Mouse (Mus musculus) mature B cell (primary cell): ENCODE data around the gene Spint1.

Source experiments
- in situ Hi-C: fragments of 300-500 bp; cut with MboI; formaldehyde crosslinking; loops from 2 replicates; pipeline ENCODE4 v1.14.3; 2019

Spint1 gene

DNA sequence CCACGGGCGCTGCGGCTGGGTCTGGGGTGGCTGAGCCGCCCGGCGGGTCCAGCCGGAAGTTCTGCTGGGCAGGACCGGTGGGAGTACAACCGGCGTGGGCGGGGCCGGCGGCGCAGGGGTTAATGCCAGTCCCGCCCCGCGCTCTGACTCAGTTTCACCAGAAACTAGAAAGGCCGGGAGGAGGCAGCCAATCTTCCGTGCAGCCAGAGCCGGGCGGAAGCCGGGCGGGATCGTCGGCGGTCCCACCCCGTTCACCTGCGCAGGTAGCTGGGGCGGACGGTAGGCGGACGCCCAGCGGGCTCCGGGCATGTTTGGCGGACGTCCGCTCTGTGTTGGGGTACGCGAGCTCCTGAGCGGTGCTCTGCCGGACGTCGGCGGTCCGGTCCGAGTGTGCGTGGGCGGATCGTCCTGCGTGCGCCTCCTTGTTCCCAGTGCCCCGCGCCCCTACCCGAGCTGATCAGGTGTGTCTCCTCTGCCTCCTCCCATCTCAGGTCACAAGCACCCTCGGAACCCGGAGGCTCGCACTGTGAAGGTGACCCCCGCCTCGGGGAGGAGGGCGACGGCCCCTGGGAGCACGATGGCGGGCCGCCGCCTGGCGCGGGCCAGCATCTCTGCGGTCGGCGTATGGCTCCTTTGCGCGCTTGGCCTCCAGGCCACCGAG, at the start of gene Spint1:
TSS of gene Spint1 (plus strand) at position 153 of the 661 bp plus-strand sequence.
- in situ Hi-C loops, result no loop called here

DNA sequence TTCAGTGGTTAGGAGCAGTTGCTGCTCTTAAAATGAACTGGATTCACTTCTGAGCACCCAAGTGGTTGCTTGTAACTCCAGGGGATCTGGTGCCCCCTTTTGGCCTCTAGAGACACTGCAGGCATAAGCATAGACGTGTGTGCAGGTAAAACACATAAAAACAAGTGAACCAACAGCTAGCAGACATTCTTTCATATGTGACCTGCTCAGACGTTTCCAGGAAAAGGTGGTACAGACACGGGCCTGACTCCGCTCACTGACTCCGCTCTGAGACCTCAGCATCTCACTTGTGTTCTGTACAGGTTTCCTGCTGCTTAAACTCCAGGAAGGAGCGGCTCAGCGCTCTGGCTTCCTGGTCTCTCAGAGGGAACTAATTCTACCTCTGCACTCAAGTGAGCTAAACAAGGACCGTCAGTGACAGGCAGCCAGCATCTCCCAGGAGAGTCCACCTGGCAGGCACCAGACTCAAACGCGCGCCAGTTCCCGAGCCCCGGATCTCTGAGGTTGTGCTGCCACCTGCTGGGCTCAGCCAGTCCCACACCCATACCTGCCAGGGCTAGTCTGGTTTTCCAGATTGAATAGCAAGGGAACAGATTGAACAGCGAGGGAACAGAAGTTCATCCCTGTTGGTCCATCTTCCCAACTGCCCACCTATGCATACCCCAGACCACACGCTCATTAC, 48.0 kb upstream of the Spint1 start:
- in situ Hi-C loops, result loop anchor here (10.0 kb wide), 1 partner anchor 144 kb away; the partner anchor contains the start of gene Knl1

DNA sequence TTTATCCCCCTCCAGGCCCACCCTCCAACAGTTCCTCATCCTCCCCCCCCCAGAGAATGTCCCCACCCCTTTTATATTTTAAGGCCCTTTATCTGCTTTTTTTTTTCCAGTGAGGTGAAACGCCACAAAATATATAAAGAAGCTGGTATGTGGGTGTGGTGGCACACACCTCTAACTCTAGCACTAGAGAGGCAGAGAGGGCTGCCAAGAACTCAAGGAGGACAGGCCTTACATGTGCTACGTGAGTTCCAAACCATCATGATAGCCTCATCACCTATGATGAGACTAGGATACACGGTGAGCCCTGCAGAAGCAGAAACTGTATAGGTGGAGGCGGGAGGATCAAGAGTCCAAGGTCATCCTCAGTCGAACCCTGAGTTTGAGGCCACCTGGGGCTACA, 46.2 kb upstream of the Spint1 start:
- in situ Hi-C loops, result no loop called here

DNA sequence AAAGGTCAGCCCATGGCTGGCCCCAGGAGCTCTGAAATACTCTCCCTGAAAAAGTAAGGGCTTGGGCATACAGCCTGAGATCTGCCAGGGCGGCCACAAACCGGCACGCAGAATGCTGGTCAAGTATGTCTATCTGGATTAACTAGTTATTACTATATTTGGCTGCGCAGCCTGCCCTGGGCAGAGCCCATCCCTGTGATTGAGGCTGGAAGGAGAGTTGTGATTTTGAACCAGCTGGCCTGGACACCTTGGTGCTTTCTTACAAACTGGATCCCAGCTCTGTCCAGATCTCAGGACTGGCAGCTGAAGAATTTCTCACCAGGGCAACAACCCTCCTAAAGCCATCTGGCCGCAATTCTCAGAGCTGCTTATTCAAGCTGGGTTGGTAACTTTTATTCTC, 43.0 kb upstream of the Spint1 start:
- in situ Hi-C loops, result no loop called here

DNA sequence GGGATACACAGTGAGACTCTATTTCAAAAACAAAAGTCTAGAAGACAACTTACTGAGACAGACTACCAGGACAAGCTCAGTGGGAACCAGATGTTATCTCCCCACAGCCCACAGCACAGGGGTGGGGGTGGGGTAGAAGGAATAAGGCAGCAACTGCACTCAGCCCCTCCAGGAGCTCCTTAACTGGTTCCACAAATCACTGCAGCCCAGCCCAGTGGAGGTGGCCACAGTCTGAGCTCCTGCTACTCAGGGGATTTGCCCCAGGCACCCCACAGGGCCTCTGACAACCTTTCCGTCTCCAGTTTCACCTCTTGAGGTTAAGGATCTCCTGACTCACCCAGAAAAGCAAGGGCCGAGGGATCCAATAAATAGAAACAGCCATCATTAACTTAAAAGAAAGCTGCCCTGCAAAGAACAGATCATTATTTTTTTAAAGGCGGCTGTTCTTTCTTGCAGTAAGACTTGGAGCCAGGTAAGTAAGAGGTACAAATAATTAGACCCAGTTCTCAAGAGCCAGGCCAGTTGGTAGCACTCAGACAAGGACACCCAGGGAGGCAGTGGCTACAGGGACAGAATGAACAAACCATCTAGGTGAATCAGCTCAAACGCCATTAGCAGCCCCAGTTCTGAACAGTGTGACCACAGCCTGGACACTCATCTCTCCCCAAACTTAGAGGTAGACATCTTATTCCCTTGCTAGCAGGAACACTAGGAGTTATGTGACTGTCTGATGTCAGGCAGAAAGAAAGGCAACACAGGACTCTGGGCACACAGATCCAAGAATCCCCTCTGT, 40.6 kb upstream of the Spint1 start:
- in situ Hi-C loops, result no loop called here

DNA sequence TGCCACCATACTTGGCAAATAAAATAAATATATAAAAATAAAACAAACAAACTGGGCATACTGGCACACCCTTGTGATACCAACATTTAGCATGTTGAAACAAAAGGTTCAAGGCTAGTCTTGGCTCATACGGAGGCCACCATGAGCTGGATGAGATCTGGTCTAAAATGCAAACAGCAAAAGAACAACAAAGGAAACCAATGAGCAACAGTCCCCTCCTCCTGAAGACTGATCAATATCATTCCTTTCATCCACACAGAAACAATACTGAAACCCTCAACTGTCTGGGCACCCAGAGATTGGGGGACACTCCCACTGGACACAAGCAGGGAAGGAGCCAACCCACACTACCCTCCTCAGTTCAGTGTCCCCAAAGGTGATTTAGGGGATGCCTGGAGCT, 39.7 kb upstream of the Spint1 start:
- in situ Hi-C loops, result no loop called here

DNA sequence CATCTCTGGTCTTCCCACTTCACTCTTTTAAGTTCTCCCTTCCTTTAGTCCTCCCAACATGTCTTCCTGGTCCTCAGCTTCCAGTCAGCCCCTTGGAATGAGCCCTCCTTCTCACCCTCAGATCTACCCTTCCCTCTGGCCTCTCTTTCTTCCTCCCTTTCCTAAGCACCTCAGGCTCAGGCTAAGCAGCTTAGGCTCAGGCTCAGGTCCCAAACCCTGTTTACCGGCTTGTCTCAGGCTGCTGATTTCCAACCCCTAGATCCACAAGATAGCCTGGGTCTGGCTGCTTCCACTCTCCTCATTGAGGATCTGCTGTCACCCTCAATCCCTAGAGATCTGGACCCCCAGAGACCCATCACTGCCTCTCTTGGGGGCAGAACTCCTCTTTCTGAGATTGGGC, 39.1 kb upstream of the Spint1 start:
- in situ Hi-C loops, result no loop called here

DNA sequence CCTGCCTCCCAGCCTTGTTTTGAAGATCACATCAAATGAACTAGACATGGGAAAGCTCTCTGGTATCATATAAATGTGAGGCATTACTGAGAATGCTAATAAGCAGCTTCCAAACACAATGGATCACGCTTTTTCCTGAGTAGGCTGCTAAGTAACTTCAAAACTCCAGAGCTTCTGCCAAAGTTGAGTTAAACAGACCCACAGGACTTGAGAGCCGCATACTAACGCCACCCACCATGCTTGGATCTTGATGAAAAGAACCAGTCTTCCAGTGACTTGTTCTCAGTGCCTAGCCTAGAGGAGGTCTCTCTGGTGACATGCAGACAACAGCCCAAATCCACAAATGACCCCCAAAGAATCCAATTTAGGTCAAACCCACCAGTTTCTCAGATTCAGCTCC, 38.2 kb upstream of the Spint1 start:
- in situ Hi-C loops, result no loop called here

DNA sequence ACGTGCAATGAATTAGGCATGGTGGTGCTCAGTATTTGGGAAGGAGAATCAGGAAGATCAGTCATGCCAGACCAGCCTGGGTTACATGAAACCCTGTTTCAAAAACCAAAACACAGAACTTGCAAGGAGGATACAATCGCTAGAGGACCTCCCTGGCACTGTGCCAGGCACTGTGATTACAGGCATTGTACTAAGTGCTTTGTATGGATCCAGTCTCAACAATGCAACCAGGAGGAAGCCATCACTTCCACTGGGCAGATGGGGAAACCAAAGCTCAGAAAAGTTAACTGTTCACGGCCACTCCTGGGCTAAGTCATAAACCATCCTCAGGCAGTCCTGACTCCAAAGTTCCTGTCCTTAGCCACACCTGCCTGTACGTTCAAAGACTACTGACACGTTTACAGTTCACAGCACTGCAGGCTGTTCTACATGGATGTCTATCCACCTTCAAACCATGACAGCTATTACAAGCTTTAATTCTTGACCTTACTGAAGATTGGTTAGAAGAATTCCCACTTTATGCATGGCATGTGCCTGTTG, 34.2 kb upstream of the Spint1 start:
- in situ Hi-C loops, result no loop called here

DNA sequence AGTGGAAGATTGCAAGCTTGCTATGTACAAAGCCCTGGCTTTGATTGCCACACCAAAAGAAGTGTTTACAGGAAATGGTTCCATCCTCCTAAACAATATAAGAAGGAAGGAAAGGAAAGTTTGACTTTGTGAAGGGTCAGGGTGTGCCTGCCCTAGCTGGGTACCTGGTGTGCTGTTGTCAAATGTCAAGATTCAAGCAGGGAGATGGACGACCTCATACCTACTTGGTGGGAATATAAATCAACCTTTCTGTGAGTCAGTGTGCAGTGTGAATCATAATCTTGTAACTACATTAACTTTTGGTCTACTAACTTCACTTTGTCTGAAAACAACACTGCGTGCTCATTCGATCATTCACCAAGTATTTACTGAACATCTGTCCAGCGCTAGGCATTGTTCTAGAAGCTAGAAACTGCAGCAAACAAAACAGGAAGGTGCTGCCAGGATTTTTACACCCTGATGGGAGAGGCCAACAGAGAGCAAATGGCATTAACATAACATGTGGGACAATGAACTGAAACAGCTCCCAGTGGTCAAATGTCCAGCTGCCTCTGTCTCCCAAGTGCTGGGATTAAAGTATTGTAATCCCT, 33.2 kb upstream of the Spint1 start:
- in situ Hi-C loops, result no loop called here

DNA sequence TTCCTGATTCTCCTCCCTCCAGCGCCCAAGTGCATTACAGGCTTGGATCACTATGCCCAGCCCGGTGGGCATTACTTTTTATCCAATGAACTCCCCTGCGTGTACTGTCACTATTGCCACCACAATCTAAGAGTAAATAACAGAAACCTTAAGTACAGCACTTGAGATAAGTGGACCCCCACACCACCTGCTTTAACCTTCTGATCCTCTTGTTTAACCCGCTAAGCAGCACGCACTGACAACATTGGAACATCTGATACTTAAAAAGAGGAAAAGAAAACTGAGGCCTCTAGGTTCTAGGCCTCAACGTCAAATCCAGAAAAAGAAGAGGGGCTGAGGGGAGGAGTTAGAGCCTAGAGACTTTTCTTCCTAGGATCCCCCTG, 29.2 kb upstream of the Spint1 start:
- in situ Hi-C loops, result no loop called here

DNA sequence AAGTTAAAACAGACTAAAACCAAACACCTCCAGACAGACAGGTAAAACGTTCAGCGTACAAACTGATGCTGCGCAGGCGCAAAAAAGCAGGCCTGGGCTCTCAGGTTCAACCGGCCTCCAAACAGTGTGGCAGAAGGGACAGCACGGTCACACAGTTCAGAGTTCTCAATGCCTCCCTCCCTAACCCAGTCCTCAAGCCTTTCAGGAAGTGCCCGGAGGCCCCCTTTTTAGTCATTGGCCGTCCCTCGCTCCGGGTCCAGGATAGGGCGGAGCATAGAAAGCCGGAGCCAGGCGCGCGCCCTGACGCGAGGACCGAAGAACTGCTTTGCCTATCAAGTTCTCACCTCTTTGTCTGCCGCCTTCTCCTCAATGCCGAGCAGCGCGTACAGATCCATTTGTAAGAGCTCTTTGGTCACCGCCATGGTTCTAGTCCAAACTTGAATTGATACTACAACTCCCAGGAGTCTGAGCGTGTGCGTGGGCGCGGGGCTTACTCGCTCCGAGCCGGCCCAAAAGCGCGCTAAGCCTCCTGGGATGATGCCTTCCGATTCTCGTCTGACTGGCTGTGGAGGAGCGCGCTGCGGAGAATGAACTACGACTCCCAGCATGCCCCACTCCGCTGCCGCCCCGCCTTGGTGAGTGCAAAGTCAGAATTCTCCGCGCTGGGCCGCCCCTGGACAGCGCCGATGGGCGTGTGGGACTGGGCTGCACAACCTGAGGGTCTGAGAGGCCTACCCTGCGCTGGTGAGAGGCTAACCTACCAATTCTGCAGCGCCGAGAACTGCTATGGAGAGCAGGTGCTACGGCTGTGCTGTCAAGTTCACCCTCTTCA, 28.6 kb upstream of the Spint1 start, which contains the start of the genes Zfyve19 and Dnajc17:
TSS of gene Zfyve19 (plus strand) at position 274 of the 832 bp plus-strand sequence.
TSS of gene Dnajc17 (minus strand) at position 452 of the 832 bp plus-strand sequence.
- in situ Hi-C loops, result no loop called here

DNA sequence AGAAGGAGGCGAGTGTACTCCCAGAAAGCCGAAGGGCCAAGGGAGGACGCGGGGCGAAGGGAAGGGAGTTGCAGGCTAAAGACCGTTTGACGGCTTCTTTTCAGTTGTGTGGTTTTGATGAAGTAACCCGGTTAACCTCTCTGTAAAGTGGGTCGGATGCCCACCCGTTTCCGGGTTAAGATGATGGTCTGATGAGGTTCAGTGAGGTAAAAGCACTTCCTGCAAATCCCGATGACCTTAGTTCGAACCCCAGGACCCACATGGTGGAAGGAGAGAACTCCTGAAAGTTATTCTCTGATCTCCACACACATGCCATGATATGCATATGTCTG, 28.0 kb upstream of the Spint1 start:
- in situ Hi-C loops, result no loop called here

DNA sequence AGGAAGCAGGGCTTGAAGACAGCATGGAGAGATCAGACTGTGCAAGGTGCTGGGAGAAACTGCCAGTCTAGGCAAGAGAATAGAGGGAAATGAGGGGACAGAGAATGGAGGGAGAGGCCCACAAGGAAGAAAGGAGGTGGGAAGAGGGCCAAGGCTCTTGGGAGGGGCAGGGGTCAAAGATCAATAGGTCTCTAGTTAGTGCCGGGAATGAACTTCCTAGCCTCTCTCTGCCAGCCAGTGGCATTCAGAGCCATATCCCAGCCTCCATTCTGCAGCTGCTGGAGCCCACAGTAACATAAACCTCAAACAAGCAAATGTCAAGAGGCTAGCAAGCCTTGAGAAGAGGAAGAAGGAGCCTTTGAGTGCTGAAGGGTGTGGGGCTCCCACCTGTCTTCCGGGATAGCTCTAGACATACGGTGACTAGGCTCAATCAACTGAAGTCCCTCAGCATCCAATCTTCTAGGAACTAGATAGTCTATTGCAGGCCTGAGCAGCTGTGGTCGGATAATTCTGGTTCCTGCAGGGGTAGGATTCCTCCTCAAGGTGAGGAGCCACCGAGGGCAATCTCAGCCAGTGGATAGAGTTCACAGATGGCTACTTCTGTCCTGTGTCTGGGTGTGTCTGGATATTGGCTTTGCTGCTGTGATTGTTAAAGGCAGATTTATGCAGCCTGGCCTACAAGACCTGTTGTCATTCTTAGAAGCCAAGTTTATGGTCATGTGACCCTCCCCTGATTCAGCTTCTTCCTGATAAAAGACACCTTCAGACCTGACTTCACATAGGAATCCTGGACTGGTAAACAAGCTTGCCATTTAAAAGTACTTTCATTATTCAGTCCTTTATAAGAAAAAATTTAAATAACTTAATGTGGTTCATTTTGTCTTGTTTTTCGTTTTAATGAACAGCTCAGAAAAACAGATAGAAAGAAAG, 7.1 kb upstream of the Spint1 start, which contains the start of gene Ppp1r14d:
TSS of gene Ppp1r14d (minus strand) at position 132 of the 930 bp plus-strand sequence.
- in situ Hi-C loops, result no loop called here

DNA sequence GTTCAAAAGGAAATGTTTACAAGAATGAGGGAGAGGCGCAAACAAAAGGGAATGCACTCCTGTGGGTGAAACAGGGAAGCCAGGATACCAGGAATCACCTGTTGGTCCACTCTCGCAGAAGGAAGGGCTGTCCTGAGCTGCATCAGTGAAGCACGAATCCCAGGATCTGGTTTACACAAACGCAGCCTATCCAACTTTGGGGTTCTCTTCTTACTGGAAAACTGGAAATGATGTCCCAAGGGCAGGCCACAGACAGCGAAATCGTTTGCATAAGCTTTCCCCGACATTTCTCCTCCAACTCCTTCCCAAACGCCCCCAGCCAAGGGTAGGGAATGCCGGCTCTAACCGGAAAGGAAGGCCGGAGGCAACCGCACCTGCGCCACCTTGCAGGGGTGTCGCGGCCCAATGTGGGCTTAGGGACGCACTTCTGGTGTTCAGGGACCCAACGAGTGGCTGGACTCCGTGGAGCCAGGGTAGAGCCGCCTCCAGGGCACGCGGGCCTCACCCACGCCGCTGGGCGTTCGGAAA, 416 bp upstream of the Spint1 start:
- in situ Hi-C loops, result no loop called here

DNA sequence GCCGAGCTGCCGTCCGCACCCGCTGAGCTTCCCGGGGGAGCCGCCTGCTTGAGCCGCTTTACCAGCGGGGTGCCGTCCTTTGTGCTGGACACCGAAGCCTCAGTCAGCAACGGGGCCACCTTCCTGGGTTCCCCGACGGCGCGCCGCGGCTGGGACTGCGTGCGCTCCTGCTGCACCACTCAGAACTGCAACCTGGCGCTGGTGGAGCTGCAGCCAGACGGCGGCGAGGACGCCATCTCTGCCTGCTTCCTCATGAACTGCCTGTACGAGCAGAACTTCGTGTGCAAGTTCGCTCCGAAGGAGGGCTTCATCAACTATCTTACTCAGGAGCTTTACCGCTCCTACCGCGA, 684 bp downstream of the Spint1 start:
- in situ Hi-C loops, result no loop called here

DNA sequence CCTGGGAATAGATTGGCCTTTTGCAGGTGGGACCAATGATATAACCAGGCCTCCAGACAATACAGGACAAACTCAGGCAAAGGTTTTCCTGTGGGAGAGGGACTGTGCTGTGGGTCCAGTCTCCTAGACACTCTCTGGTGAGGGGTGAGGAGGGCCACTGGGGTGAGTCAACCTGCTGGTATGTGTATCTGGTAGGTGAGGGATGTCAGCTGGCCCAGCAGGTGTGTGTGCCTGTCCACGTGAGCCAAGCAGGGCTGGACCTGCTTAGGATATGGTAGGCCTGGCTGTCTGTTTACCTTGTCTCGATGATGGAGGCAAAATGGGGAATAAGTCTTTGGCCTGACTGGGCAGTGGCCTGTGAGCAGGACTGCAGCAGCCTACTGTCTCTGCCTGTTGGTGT, 1.5 kb downstream of the Spint1 start:
- in situ Hi-C loops, result no loop called here

DNA sequence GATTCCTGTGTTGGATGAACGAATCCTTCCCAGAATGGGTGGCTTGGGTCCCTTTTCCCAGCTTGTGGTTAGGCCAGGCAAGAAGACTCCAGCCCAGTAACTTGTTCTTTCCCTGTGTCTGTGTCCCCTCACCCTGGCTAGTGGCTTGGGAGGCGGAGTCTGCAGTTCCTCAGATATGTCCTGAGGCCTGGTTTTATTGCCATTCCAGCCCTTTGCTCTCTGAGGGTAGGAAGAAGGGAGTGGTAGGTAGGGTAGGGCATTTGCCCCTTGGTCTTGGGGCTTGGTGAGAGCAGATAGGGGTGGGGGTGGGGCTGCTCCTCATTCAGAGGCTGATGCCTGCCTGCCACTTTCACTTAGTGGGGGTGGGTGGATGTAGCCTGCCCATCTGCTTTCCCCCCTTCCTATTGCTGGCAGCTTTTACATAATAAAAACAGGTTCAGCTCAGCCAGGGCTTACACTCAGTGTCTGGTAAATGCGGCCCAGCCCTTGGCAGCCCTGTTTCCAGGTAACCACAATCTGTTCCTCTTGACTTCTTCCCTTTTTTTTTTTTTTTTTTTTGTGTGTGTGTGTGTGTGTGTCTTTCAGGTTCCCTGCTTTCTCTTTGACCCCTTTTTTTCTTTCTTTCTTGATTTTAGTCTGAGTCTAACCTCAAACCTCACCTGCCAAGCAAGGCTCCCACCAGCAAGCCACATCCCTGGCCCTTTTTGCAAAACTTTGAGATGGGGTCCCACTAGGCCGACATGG, 3.1 kb downstream of the Spint1 start:
- in situ Hi-C loops, result no loop called here

DNA sequence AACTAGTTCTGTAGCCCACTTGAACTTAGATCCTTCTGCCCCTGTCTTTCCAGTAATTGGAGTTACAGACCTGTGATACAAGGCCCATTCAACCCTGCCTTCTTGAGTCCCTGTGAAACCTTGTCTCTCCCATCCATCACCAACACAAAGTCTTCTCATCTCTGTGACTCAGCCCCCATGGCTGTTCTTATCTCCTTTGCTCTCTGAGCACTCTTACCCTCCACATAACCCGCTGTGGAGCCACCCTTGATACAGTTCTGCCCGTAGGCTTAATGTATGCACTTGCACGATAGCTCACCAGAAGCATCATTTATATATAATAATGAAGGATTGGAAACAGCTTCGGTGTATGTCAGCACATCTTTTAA, 3.6 kb downstream of the Spint1 start:
- in situ Hi-C loops, result no loop called here
